Mouse (Mus musculus) gastrocnemius, adult 2 months (tissue): ENCODE measurements around the gene Olfr508. TPM values are rescaled to one million over a fixed set of nuclear protein-coding genes. Genes with fewer than 3 reads are reported as not detected.
"Not testable (repeated sequence)": the region's sequence is repeated elsewhere in the genome, so short reads cannot be mapped to it uniquely, and the experiment has no call there.

Experiments
- DNase-seq: peaks from one replicate; pipeline ENCODE4 v3.0.0; 2022
- H3K27ac ChIP-seq: fragments of 200-600 bp; 2 replicates; pipeline ENCODE4 v1.8.1; 2022; ENCODE audit warnings: mild to moderate bottlenecking
- H3K4me3 ChIP-seq: fragments of 200-600 bp; 2 replicates; pipeline ENCODE4 v1.8.1; 2022; ENCODE audit warnings: mild to moderate bottlenecking, moderate library complexity
- CTCF ChIP-seq: fragments of 200-600 bp; IDR thresholded peaks from 2 replicates; pipeline ENCODE4 v1.8.1; 2022; ENCODE audit warnings: antibody characterized with exemption, mild to moderate bottlenecking, moderate library complexity
- intact Hi-C: fragments of 180-260 bp; cut with DNase I; formaldehyde crosslinking; loops from one replicate; pipeline ENCODE4 v1.15.1; 2025
- long read RNA-seq, 2 experiments: library from polyadenylated mRNA; stranded (forward); transcript quantifications; one replicate each; pipeline ENCODE4 v2.0.0; 2021
- total RNA-seq, 2 experiments: library from RNA; stranded (reverse); gene quantifications; 2 replicates each; pipeline ENCODE4 v1.2.3; 2021

The Olfr508 gene
- total RNA-seq: not detected
- long read RNA-seq, experiment 1: 0 reads
- long read RNA-seq, experiment 2: 0 reads

DNA sequence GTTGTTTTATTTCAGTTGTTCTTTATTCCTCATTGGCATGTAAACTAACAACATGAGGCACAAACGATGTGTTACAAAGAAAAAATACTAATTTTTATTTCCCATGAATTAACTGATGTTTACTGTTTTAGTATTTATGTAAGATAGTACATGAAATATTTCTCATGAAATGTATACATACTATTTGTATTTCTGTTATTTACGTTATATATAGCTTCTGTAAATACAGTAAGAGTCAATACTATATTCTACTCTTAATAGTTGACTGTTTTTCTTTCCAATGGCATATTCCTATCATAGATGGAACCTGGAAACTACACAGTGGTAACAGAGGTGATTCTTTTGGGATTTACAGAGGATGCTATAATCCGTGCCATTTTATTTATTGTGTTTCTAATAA, at the start of gene Olfr508:
Olfr508 (plus strand) TSS at position 301 of the 400 bp plus-strand sequence.
- no peak within 1 kb of the TSS for H3K27ac ChIP-seq

DNA sequence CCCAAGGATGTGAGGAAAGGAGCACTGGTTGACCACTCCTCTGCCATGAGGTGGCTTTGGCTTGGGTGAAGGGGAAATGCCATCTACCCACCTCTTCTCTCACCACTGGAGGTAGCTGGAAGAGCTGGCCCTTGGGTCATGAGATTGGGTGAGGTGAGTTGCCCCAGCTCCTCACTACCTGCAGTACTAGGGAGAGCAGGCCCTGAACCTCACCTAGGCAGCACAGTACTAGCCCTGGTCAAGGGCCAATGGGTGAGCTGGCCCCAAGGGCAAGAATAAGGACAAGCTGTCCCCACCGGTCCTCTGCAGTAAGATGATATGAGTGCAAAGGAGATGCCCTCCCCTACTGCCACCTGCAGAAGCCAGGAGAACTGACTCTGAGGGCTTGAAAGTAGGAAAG, 40.0 kb upstream of the Olfr508 start:
- no peak overlapping the region for H3K27ac ChIP-seq
- intact Hi-C loops: no loop called here
- TF ChIP-seq CTCF: no peak
- DNase-seq: no peak
- H3K4me3 ChIP-seq: no peak overlapping the region

More for the DNA sequence above, at the start of gene Olfr508:
- TF ChIP-seq CTCF: no peak
- H3K4me3 ChIP-seq: no peak within 1 kb of the TSS
- no peak for DNase-seq
- intact Hi-C loops: no loop called here

DNA sequence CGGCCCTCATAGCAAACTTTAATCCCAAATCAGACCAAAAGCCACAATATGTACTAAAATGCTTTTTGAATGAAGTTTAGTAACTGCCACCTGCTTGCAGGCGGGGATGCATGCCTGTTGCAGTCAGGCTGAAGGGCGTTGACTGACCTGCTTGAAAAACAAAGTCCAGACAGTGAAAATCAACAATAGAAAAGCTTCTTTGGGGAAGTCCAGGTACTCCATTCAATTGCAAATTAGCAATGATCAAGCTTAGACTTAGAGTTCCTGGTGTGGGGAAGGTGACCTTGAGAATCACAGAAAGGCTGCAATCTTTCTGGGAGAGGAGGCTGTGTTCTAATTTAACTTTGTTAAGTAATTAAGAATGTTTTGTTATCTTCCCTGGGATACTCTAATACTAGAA, 27.9 kb upstream of the Olfr508 start:
- DNase-seq, intact Hi-C loops, H3K4me3 ChIP-seq, H3K27ac ChIP-seq: not testable (repeated sequence)

DNA sequence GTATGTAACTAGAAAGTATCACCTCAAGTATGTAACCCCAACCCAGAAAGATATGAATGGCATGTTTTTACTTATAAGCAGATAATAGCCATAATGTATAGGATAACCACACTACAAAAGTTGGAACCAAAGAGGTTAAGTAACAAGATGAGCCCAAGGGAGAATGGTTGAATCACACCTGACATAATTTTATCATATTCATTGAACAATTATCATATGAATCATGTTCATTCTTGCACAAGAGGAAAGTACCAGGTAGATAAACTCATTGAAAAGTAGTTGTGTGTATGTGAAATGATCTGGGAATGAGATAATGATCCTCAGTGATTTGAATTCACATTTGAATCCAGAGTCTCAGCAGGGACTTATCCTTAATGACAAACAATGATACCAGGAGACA, 19.3 kb upstream of the Olfr508 start, which contains the start of gene Olfr506:
Olfr506 (plus strand) TSS at position 301 of the 400 bp plus-strand sequence.
- DNase-seq: no peak
- intact Hi-C loops: no loop called here
- Histone ChIP-seq H3K4me3 (no peak within 1 kb of the TSS), H3K27ac (no peak within 1 kb of the TSS)
- no peak for TF ChIP-seq CTCF

DNA sequence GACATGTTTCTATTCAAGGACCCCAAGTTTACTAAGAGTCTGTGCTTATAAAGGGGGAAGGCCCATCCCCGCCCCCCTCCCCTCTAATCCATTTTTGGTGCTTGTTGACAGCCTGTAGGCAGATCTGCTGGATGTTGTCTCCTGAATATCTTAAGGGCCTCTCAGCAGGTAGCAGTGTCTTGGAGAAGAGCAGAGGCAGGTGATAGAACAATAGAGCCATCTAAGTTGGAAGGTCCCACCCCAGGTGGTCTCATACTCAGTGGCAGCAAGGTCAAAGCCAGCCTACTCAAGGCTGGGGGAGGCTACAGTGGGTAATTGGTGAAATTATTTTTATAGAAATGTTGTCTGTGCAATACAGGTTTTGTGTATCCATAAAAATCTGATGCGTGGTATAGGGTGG, 15.7 kb upstream of the Olfr508 start:
- Histone ChIP-seq H3K4me3 (no peak overlapping the region), H3K27ac (no peak overlapping the region)
- DNase-seq: no peak
- TF ChIP-seq CTCF: no peak
- intact Hi-C loops: no loop called here

DNA sequence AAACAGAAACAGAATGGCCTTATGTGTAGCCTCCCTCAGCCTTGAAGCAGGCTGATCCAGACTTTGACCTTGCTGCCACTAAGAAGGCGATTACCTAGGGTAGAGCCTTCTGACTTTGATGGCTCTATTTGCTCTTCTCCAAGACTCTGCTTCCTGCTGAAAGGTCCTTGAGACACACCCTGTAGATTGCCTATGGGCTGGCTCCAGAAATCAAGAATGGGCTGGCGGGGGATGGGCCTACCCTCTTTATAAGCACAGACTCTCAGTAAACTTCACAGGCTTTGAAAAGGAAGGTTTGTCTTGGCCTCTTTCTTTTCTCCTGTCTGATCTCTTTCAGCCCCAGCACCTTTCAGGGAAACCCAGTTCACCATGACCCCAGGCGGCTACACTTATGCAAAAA, 13.0 kb upstream of the Olfr508 start:
- DNase-seq, intact Hi-C loops, H3K27ac ChIP-seq, H3K4me3 ChIP-seq: not testable (repeated sequence)

DNA sequence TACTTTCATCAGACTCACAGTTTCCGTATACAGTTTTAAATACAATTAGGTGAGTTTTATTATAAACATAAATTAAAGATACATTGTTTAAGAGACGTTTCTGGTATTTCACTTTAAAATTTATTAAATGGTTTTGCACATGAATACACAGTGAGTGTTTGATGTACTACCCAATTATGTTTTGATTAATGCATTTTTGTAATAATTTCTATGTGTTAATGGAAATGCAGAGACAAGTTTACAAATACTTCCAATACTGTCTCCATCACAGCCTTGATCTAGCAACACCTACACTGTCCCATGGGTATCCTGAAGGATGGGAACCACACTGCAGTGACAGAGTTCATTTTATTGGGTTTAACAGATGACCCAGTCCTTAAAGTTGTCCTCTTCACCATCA, 8.3 kb upstream of the Olfr508 start, which contains the start of gene Olfr507:
Olfr507 (plus strand) TSS at position 301 of the 400 bp plus-strand sequence.
- no peak for DNase-seq
- H3K27ac ChIP-seq: no peak within 1 kb of the TSS
- no peak within 1 kb of the TSS for H3K4me3 ChIP-seq
- intact Hi-C loops: no loop called here
- TF ChIP-seq CTCF: no peak

DNA sequence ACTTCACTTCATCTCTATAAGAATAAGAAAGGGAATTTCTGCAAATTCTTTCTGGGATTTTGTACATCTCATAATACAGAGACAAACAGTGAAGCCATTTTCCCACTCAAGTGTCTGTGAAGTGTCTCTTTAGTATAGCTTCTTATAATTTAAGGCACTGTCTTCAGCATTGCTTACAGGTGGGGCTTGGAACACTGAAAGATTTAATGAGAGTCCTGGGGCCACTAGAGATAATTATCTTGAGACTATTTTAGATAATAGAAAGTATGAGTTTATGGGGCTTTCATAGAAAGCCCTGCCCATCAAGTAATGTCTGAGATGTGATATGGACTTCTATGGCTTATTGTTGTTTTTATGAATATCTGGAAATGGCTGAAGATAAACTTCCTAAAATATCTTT, 22.0 kb downstream of the Olfr508 start, which contains the start of gene Olfr509:
Olfr509 (minus strand) TSS at position 101 of the 400 bp plus-strand sequence.
- intact Hi-C loops: no loop called here
- H3K27ac ChIP-seq: no peak within 1 kb of the TSS
- DNase-seq: no peak

DNA sequence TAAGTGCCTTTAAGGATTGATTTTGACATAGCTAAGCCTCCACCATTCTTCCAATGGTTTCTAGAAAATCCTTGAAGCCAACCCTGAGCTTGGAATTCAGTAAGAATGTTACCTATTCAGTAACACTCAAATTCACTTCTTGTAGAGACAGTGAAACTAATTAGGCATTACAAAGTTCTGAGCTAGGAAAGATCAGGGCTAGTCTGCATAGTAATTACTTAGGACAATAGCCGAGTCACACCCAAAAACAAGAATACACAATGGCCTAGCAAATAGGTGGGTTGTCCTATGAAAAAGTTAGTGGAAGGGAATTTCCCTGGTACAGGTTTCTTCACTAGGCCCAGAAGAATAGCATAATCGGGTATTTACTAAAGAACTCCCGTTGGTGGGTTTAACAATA, 32.6 kb downstream of the Olfr508 start:
- no peak overlapping the region for H3K4me3 ChIP-seq
- DNase-seq: no peak
- H3K27ac ChIP-seq: no peak overlapping the region
- no peak for TF ChIP-seq CTCF
- intact Hi-C loops: no loop called here

More for the DNA sequence above, 22.0 kb downstream of the Olfr508 start, which contains the start of gene Olfr509:
- no peak for TF ChIP-seq CTCF
- H3K4me3 ChIP-seq: no peak within 1 kb of the TSS

DNA sequence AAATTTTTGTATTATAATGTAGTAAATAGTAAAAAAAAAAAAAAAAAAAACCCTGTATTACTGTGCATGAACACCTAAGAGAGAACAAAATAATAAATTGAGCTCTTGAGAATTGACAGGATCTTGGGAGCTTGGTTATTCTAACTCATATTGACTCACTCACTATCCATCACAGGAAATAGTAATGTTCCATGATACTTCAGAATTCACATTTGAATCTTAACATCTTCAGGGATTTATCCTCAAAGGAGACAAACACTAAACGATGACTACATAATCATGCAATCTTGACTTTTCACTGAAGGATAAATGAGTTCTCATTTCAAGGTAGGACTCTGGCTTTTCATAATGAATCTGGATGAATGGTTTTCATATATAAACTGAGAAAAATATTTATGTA, 36.3 kb downstream of the Olfr508 start, which contains the start of gene Olfr510:
Olfr510 (plus strand) TSS at position 301 of the 400 bp plus-strand sequence.
- Histone ChIP-seq H3K4me3 (no peak within 1 kb of the TSS), H3K27ac (no peak within 1 kb of the TSS)
- DNase-seq: no peak
- intact Hi-C loops: no loop called here
- TF ChIP-seq CTCF: no peak

DNA sequence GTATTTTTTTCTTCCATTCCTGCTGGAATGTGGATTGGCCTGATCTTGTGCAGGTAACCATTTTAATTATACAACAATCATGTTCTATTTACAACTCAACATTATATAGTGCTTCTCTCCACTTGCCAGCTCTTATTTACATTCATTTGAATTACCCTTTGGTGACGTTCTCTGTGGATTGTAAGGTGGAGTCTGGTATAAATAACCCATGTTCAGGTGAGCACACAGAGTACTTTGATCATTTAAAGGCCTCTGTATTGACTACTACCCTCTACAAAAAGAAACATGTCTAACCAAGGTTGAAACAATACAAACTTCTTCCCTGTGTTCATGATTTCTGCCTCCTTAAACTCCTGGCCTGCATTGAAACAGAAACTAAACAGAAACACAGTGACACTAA, 41.3 kb downstream of the Olfr508 start:
- no peak overlapping the region for H3K27ac ChIP-seq
- no peak for TF ChIP-seq CTCF
- no peak overlapping the region for H3K4me3 ChIP-seq
- intact Hi-C loops: no loop called here
- no peak for DNase-seq

DNA sequence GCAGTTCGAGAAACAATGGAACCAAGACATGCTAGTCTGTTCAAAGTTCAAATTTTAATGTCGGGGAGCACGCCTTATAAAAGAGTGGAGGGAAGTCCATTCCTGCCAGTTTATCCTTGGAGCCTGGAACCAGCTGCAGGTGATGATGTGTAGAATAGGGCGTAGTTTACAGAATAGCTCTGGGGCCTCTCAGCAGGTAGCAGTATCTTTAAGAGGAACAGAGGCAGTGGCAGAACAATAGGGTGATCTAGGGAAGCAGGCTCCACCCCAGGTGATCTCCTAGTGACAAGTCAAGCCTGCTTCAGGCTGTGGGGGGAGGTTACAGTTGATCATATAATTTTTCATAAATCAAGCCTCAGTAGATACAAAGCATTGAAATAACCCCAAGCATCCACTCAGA, 49.1 kb downstream of the Olfr508 start:
- intact Hi-C loops: no loop called here
- Histone ChIP-seq H3K4me3 (no peak overlapping the region), H3K27ac (no peak overlapping the region)
- no peak for TF ChIP-seq CTCF
- no peak for DNase-seq

Other genes starting within 250 kb of the Olfr508 start
- gene Olfr495, start 236.8 kb upstream of the Olfr508 start, total RNA-seq: not detected
- not detected for gene Olfr497, start 209.6 kb upstream of the Olfr508 start, total RNA-seq
- not detected for gene Olfr498, start 164.7 kb upstream of the Olfr508 start, total RNA-seq
- not detected for gene Olfr502, start 104.9 kb upstream of the Olfr508 start, total RNA-seq
- not detected for gene Olfr503, start 85.5 kb upstream of the Olfr508 start, total RNA-seq
- not detected for gene Olfr504, start 64.2 kb upstream of the Olfr508 start, total RNA-seq
- gene Olfr506, start 19.2 kb upstream of the Olfr508 start, total RNA-seq: not detected
- not detected for gene Olfr507, start 8.2 kb upstream of the Olfr508 start, total RNA-seq
- gene Olfr509, start 21.9 kb downstream of the Olfr508 start, total RNA-seq: not detected
- not detected for gene Olfr510, start 36.4 kb downstream of the Olfr508 start, total RNA-seq
- gene Olfr512, start 83.3 kb downstream of the Olfr508 start, total RNA-seq: not detected
- not detected for gene Olfr513, start 121.0 kb downstream of the Olfr508 start, total RNA-seq
- gene Olfr514, start 196.0 kb downstream of the Olfr508 start, total RNA-seq: not detected
- gene Olfr516, start 220.5 kb downstream of the Olfr508 start, total RNA-seq: not detected
- not detected for gene Olfr517, start 242.4 kb downstream of the Olfr508 start, total RNA-seq